In the genomic region with DNA sequence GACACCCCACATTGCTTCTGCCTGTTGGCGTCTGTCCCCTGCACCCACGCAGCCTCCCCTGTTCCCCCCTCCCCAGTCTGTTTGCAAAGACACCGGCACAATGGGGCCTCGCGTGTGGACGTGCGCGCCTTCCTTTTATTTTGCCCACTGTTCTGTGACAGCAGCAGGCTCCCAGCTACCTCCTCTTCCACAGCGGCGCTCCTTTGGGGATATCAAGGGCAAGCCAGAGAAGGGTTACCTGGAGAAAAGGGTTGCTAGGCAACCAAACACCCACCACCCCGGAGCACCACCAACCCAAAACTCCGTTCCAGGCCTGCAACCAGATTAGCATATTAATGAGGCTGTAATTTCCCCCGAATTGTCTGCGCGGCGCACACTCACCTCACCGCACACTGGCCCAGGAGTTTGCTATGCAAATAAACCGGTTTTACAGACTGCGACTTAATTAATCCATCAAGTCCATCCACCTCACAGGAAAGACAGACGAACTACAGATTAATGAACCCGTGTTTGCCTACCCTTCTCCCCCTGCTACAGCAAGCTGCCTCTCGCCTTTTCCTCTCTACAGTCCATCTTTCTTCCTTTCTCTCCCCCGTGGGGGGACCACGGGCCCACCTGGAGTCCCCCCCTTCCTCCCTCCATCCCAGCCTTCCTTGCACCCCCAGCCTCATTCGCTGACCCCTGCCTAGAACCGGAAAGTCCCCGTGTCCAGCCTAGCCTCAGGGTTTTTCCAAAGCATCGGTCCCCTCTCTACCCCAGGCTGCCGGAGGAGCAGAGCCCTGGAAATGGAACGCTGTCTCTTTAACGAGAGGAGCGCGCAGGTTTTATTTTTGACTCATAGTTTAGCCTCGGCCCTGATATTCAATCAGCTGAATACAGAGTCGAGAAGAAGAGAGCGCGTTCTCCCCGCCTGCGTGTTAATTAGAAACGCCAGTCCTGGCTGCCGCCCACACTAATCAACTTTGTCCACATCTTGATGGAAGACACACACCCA, we compare ENCODE assay signal across 9 mouse cellular contexts. TPM values are rescaled to one million over a fixed set of nuclear protein-coding genes. Genes with fewer than 3 reads are reported as not detected.
DNase-seq lines count a peak whose midpoint lies in the region; ATAC-seq lines count a peak whose summit lies in the region.
"Had no signal": no experiment of that assay in that cellular context is flagged by ENCODE, and none has a peak within 500 bp of the region (broad histone marks: within the 10 kb centered on the region; RNA-seq: fewer than 3 reads in every experiment).

No protein-coding gene starts in this region.

- WGBS in hindbrain, embryonic 11.5 days: under 1% methylated on average over 37 of the region's 41 CpGs
- under 1% methylated on average over 41 of the region's 41 CpGs for WGBS in midbrain, embryonic 10.5 days

- peak overlapping the region; percentile 17 for H3K4me3 ChIP-seq in hindbrain, embryonic 11.5 days (ENCODE audit: low read depth, low read length)
- peak overlapping the region; percentile 48 for H3K4me3 ChIP-seq in midbrain, embryonic 10.5 days

- DNase-seq in adrenal gland, adult 2 months: peak; percentile 6
- no peak for DNase-seq in adrenal gland, adult 18-20 months (ENCODE audit: low spot score in 2 of 2)
- DNase-seq in R1 (ENCODE audit: low read depth, low spot score): peak; percentile 88
- DNase-seq in hindbrain, embryonic 11.5 days (ENCODE audit: low spot score): peak; percentile 52
- DNase-seq in midbrain, embryonic 10.5 days (ENCODE audit: low spot score): peak; percentile 48
- DNase-seq in urinary bladder, postnatal 36 days (ENCODE audit: low spot score in 2 of 2): no peak
- DNase-seq in testis, postnatal 10 days (ENCODE audit: low spot score): no peak
- DNase-seq in spleen, postnatal 14 days (ENCODE audit: low spot score in 2 of 2): no peak
- DNase-seq: heart, postnatal 4 days had no signal

- no peaks in the 10 kb centered on the region for H3K36me3 ChIP-seq in hindbrain, embryonic 11.5 days (ENCODE audit: control insufficient read depth, insufficient read depth, low read length)
- H3K36me3 ChIP-seq in midbrain, embryonic 10.5 days: no peaks in the 10 kb centered on the region

- ATAC-seq in hindbrain, embryonic 11.5 days (ENCODE audit: low FRiP score): peak; percentile 67

- peak overlapping the region; percentile 42 for H3K4me2 ChIP-seq in hindbrain, embryonic 11.5 days (replicated peaks; ENCODE audit: low read depth, low read length)

- peaks cover 25% of the 10 kb centered on the region for H3K27me3 ChIP-seq in hindbrain, embryonic 11.5 days (ENCODE audit: control insufficient read depth, insufficient read depth, low read length)
- H3K27me3 ChIP-seq in midbrain, embryonic 10.5 days (ENCODE audit: low read depth, poor library complexity, severe bottlenecking): peaks cover 93% of the 10 kb centered on the region

- H3K4me1 ChIP-seq in hindbrain, embryonic 11.5 days (replicated peaks; ENCODE audit: control insufficient read depth, insufficient read depth, low read length): peaks cover 3% of the 10 kb centered on the region; the same call in 1 of the 2 replicates
- peaks cover 21% of the 10 kb centered on the region for H3K4me1 ChIP-seq in midbrain, embryonic 10.5 days

- H3K27ac ChIP-seq in hindbrain, embryonic 11.5 days (ENCODE audit: low read depth, low read length): peak overlapping the region; percentile 86
- peak overlapping the region; percentile 76 for H3K27ac ChIP-seq in midbrain, embryonic 10.5 days (replicated peaks)

- peaks cover 4% of the 10 kb centered on the region; the same call in 1 of the 2 replicates for H3K9me3 ChIP-seq in hindbrain, embryonic 11.5 days (ENCODE audit: control insufficient read depth, low read length)
- H3K9me3 ChIP-seq in midbrain, embryonic 10.5 days (replicated peaks): peaks cover 10% of the 10 kb centered on the region; the same call in 1 of the 2 replicates

- peak overlapping the region; percentile 42 for H3K9ac ChIP-seq in hindbrain, embryonic 11.5 days (ENCODE audit: low read depth, low read length)

RNA-seq across cellular contexts. Expression of a gene that starts 21.8 kb away (rescaled TPM):
- not detected for total RNA-seq in adrenal gland, adult 2 months (2021)
- not detected in 2 replicates for polyA plus RNA-seq in adrenal gland, adult 2 months (2012; rRNA removed)
- not detected for total RNA-seq in adrenal gland, adult 18-20 months (2021)
- polyA plus RNA-seq in hindbrain, embryonic 11.5 days (2014; fragmentation: Nextera tagmentation; extraction: Ambion mirVana): 36.1 and 41.6 TPM in 2 replicates
- polyA plus RNA-seq in midbrain, embryonic 10.5 days (2016; fragmentation: Nextera tagmentation; extraction: Ambion mirVana): 23.5 and 30.5 TPM in 2 replicates
- total RNA-seq: heart, postnatal 4 days had no signal

Comparison
In these comparisons a context has a peak if more than half of its experiments do, and no peak if none do; other contexts are left out.
1. DNase-seq: peak in adrenal gland, adult 2 months (single experiment), R1 (single experiment), hindbrain, embryonic 11.5 days (single experiment) and midbrain, embryonic 10.5 days (single experiment); none in adrenal gland, adult 18-20 months (0 of 2), urinary bladder, postnatal 36 days (0 of 2), testis, postnatal 10 days (single experiment) and spleen, postnatal 14 days (0 of 2).
2. RNA of a gene that starts 21.8 kb away (polyA plus RNA-seq): 36.1 to 41.6 TPM in hindbrain, embryonic 11.5 days and 23.5 to 30.5 TPM in midbrain, embryonic 10.5 days; not detected in adrenal gland, adult 2 months; every median in the first group is over 10 times any median in the second.